Mouse (Mus musculus): ENCODE data around the gene Sh3glb2.

GRCm38 (mm10) chr2:30319260-30319659 is 39.9 kb downstream of the Sh3glb2 start:
- no peak for TF ChIP-seq EP300 (IDR thresholded peaks at IDR 0.05; ENCODE audit: low read depth)
- no peak for TF ChIP-seq CTCF (IDR thresholded peaks at IDR 0.05; ENCODE audit: low read depth)
